Mouse (Mus musculus) ovary, postnatal 36 days (tissue): ENCODE measurements around the gene Atxn7l3.
A peak's percentile ranks its signal among the peaks of the same experiment; 100 is the strongest.

Experiments
- DNase-seq: peaks from one replicate; pipeline ENCODE4 v3.0.0; 2022; ENCODE audit warnings: low spot score, mixed read lengths

Atxn7l3 gene

DNA sequence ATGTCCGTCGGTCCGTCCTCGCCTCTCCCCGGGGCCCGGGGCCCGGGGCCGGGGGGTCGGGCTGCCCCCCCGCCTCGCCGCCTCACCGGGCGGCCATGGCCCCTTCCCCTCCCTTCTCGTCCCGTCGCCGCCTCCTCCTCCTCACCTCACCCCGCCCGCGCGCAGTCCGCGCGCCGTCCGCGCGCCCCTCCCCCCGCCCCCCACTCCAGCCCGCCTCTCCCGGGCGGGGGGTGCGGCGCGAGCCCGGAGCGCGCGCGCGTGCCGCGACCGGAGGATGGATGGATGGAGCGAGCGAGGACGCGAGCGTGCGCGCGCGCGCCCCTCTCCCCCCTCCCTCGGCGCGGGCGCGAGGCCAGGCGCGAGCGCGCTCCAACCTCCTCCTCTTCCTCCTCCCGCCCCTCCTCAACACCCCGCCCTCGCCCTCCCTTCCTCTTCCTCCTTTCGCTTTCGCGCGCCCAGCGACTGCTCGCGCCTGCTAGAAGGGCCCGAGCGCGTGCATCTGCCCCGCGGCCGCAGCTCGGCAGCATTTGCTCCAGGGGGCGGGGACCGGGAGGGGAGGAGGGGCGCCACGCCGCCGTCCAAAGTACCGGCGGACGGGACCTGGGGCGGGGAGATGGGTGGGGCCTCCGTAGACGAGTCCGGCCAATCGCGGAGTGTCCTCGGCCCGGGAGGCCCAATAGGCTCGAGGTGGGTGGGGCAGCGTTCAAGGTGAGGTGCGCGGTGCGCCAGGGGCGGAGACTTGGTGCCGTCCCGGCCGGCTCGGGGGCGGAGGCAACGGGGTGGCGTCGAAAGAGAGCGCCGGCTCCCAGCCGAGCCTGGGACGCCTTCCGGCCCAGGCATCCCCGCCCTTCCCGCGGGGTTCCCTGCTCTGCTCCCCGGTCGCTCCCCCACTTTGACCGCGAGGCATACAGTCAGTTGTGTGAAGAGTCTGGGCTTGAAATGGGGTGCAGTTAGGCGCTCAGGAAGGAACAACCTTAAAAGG is at the start of gene Atxn7l3:
TSS of gene Atxn7l3 (minus strand) at position 141 of the 982 bp plus-strand sequence.
- peak; percentile 99 for DNase-seq

DNA sequence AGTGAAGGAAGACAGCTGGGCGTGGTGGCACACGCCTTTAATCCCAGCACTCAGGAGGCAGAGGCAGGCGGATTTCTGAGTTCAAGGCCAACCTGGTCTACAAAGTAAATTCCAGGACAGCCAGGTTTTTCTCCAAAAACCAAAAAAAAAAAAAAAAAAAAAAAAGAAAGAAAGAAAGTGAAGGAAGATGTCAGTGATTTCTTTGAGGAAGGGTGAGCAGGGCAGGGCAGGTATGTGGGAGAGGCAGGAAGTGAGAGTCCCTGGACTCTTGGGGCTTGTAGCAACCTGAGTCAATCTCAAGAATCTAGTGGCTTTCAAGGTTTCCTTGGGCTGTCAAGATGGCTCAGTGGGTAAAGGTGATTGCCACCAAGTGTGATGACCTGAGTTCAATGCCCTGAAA is 48.0 kb upstream of the Atxn7l3 start:
- DNase-seq: no peak

DNA sequence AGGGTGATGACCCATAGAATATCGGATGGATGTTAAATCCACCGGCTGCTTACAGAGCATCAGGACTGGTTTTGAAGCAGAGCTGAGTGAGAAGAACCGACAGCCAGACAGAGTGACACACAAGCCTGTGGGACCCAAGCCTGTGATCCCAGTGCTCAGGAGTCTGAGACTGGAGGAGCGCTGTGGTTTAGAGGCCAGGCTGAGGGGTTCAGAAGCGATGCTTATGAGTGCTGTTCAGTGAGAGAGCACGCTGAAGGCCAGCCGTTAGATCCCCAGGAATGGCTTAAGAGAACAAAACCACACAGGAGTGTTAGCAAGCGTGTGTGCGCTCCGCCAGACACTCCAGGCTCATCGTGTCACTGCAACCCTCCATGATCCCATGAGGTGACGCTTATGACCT is 46.3 kb upstream of the Atxn7l3 start:
- DNase-seq: no peak

DNA sequence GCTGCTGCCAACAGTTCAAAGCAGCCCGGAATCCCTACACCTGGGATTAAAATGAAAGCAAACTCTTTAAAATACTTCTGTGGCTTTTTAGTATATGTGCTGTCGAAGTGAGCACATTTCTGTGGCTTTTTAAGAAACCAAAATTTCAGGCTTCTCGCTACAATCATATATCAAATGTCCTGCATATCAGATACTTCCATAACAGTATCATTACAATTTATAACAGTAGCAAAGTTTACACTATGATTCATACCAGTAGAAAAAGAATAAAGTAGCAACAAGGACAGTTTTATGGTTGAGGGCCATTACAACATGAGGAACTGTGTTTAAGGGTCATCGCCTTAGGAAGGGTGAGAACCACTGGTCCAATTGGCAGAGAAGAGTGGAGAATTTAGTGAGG is 44.7 kb upstream of the Atxn7l3 start:
- DNase-seq: no peak

DNA sequence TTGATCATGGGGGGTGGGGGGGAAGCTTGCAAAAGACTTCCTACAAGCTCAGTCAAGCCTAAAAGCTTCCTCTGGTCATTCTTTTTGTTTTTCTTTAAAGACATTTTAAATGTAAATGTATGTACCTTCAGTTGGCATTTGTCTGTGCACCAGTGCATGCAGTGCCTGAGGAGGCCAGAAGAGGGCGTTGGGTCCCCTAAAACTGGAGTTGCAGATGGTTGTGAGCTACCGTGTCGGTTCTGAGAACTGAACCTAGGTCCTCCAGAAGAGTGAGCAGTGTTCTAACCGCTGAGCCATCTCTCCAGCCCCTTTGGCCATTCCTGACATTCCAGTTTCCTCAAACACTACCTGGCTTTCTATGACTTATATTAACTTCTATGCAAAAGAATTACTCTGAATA is 43.2 kb upstream of the Atxn7l3 start:
- DNase-seq: no peak

DNA sequence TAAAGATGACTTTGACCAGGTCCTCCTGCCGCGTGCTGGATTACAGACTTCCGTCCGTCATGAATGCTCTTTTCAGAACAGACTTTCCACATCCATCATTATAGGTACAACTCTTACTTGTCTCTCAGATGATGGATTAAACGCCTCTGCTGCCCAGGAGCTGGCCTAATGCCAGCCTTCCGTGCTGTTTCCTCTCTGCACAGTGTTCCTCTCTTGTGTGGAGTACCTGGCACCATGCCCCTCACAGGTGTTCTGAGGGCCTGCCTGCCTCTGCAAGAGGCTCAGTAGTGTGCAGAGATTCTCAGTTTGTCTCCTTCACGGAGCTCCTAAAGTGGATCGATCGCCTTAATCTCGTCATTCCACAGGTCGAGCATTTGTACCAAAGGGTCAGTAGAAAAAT is 42.8 kb upstream of the Atxn7l3 start:
- DNase-seq: peak; percentile 39

DNA sequence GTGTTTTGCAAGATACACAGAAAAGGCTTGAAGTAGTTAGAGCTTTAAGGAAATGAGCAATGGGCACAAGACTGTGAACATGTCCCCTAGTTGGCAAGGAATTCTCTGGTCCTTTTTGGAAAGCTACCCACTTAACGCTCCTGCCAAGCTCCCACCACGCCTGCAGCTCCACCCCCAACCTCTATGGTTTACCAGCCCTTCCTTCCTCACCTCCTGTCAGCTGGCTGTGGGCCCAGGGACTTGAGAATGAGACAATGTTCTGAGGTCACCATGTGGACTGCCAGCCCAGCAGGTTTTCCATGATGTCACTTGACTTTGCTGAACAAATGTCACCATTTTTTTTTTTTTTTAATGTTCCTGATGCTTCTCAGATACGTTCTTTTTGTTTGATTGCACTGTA is 42.1 kb upstream of the Atxn7l3 start:
- peak; percentile 61 for DNase-seq

DNA sequence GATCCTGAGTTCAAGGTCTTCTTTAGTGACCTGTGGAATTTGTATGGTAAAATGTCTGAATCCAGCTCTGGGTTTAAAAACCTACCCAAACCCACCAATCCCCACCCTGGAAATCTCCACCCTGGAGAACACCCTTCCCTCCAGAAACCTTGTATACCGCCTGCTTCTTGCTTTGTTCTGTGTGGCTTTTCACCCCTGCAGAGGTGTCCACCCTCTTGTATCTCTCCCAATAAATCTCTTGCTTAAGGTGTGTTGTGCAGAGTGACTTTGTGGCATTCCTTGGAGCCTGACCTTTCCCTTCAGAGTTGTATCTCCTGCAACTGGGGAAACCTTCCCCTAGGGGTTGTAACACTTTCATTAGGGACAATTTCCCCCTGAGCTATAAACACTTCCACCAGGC is 41.5 kb upstream of the Atxn7l3 start:
- no peak for DNase-seq

DNA sequence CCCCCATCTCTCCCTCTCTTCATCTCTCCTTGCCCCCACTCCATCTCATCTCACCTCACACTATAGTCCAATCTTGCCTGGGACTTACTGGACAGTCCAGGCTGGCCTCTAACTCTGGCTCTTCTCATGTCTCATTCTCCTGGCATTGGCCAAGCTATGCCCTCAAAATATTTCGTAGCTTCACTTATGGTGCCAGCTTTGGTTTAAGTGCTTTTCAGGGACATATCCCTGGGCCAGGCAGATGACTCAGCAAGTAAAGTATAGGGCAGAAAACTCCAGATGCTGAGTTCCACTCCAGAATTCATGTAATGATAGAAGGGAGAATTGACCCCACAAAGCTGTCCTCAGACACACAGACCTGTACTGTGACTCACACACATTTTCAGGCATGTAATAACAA is 39.8 kb upstream of the Atxn7l3 start:
- no peak for DNase-seq

DNA sequence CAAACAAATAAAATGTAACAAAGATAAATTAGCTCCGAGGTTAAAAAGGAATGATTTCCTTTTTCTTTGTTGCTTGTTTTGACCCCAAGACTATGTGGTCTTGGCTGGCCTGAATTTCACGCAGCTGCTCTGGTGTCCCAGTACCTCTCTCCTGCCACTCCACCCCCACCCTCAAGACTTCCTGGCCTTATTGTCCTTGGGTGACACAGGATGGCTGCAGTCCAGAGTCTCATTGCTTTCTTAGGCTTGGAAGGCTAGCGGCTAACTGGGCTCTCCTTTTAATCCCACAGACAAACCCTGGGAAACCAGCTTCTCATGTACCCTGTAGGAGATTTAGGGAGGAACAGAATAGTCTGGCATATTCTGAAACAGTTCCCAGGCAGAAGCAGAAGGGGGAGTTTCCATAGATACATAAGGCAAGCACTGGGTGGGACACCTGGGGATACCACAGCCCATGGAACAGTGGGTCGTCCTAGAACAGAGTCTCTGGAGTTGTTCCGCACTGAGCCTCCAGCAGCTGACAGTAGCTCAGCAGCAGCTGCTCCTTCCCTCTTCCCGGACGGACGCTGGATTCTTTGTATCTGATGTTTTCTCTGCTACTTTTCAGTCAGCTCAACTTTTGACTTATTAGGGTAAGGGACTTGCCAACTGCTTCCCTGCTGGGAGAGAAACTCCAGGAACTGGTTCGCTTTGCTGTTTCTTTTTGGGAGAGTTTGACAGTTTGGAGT is 38.7 kb upstream of the Atxn7l3 start:
- no peak for DNase-seq

DNA sequence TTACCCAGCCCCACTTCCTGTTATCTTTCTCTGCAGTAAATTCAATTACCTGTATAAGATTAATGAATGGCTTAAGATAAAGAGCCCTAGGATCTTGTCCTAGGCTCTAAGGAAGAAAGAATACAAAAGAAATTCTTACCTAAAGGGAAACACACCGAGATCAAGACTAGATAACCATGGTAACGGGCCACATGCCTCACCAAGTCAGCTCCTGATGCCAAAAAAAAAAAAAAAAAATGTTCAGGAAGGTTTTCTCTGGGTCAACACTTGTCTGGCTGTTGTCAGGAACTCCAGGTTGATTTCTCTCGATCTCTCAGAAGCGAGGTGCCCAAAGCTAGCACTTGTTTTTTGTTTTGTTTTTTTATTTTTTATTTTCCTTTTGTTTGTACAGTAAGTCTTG is 37.6 kb upstream of the Atxn7l3 start:
- no peak for DNase-seq

DNA sequence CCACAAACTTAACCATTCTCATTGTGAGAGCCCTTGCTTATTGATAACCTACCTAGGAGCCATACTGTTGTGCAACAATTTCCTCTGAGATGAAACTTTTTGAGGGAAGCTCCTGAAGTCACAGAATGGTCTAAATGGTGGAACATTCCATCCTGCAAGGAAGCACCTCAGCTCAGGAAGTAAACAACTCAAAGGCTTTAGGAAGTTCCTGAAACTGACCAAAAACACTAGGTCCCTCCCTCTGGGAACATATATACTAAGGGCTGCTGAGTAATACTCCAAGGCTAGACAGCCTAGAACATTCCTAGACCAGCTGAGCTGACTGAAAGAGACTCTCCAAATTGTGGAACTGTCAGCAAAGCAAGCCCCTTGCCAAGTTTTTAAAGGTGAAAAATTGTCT is 36.6 kb upstream of the Atxn7l3 start:
- DNase-seq: no peak

DNA sequence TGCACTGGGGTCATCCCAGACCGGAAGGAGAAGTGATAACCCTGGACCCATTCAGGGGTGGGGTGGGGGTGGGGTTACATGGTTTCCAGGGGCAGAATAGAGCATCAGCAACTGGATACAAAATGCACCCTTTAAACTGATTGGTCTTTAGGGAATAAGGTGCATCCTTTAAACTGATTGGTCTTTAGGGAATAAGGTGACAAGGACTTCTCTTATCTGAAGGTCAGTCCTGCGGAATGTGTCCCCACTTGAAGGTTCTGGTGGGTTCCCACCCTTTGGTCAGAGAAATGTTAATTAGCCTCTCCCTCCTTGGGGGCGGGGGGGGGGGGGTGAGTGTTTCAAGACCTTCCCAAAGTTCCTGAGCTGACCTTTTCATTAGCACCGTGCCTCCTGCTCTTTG is 35.4 kb upstream of the Atxn7l3 start:
- no peak for DNase-seq

DNA sequence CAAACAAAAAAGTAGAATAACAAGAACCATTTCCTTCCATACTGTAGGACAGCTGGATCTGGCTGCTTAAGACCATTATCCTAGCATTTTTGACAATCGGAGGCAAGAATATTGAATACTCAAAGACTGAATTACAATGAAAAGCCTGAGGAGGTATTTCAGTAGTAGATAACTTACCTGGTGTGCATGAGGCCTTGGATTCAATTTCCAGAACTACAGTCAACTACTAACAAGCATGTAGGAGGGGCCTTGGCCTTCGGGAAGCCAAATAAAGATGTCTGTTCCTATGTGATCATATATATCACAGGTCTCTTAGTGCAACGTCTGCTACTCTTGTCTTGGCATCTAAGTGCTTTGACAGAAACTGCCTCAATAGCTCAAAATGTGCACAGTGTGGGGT is 33.6 kb upstream of the Atxn7l3 start:
- DNase-seq: no peak

DNA sequence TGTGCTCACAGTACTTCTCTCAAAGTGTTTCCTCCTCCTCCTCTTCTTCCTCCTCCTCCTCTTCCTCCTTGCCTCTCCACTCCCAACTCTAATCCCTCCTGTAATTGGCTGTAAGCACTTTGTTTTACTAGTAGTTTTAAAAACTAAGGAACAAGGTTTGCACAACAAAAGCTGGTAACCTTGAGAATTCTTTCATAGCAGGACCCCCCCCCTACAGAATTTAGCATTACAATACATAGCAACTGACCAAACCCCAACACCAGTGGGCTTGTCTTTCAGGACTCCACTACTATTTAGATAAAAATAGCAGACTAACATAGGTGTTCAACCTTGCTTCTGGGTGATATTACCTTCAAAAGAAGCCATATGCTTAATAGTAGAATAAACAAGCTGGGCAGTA is 33.1 kb upstream of the Atxn7l3 start:
- DNase-seq: no peak

DNA sequence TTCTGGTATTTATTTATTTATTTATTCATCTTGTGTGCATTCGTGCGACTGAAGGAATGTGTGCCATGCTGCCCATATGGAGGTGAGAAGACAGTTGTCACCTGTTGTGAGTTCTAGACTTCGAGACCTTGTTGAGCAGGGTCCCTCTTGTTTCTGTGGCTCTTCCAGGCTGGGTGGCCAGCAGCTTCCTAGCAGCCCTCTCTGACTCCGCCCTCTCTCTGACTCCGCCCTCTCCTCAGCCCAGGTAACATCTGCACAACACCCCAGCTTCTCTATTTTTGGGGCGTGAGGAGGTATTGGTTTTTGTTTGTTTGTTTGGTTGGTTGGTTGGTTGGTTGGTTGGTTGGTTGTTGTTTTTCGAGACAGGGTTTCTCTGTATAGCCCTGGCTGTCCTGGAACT is 31.4 kb upstream of the Atxn7l3 start:
- DNase-seq: no peak

DNA sequence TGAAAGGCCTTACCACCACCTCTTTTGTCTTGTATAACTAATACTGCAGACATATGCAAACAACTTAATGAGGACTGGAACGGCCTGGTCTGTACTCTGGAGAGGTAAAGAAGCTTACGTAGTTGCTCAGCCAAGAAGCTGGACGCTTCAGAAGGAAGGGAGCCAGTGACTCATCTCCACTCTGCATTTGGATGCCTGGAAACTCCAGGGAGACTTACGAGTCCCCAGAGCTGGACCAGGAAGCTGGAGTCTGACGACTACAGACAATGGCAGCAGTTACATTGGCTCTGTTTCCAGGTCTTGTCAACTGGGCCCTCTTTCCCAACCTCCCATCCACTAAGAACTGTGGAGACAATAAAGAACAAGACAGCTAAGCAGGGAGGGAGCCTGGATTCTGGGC is 30.8 kb upstream of the Atxn7l3 start:
- no peak for DNase-seq

DNA sequence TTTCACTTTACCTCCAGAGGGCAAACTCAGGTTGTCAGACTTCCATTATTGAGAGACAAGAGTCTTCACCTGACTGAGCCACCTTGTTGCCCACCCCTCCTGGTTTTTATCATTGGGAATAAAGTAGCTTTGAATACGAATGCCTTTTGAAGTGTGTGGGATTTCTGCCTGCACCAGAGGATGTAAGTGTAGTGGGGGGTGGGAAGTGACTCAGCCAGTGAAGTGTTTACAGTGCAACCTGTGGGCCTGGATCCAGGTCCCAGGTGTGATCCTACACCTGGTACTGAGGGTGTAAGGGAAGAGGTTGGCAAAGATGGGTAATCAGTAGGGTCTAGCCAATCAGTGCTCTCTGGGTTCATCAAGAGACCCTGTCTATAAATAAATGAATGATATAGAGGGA is 27.1 kb upstream of the Atxn7l3 start:
- no peak for DNase-seq

DNA sequence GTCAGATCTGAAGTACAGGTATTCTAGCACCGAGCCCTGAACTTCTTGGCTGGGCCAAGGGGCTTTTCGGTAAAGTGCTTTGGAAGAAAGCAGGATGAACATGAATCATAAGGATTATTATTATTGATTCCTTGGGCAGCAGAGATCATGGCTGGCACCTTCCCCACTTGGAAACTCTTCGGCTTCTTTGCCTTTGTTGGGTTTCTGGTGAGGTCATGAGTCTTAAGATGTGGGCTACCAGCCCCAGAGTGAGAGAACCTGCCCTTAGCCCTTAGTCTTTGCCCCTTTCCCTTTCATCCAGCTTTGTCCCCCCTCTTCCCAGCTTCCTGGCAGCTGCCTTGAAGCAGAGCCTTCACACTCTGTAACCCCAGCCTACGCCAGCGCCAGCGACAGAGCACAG is 25.5 kb upstream of the Atxn7l3 start:
- no peak for DNase-seq

DNA sequence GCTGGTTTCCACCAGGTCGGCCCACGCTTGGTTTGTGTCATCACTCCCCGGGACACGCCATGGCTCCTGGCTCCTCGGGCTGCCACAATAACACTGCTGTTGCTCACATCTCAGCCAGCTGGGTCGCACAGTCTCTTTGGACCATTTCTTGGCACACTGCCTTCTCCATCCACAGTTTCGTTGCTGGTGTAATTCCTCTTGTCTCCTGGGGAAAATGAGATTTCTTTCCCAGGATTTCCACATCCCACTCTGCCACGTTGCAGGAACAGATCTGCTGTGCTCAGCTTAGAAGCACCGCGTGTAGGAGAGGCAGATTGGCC is 24.2 kb upstream of the Atxn7l3 start:
- peak; percentile 68 for DNase-seq

DNA sequence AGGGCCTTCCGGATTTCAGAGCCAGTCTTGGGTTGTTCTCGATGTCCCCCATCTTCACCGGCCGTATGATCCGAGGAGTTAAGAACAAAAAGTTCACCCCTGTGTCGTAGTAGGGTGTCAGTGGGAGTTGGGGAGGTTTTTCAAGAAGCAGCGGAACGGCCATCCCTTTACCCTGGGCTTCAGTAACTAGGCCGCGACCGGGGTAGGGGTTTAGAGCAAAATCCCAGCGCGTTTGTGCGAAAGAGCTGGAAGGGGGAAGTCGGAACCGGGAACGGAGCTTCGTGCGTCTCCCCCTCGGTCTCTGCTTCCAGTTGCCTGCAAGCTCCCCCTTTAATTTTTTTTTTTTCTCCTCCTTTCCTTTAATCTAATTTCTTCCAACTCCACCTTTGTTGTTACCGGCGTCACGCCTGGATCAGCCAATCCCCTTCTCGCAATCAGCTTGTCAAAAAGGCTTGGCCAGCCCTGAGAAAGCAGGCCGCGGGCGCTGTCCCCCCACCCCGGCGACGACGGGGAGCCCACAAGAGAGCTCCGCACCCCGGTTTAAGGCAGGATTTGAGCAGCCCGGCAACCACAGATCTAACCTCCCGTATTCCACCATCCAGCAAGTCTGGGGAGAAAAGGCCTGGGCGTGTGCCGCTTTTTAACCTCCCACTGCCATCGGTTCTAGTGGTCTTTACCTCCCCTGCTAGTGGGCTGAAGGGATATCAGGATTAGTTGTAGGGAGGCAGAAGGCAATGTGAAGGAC is 23.7 kb upstream of the Atxn7l3 start:
- peak; percentile 82 for DNase-seq

DNA sequence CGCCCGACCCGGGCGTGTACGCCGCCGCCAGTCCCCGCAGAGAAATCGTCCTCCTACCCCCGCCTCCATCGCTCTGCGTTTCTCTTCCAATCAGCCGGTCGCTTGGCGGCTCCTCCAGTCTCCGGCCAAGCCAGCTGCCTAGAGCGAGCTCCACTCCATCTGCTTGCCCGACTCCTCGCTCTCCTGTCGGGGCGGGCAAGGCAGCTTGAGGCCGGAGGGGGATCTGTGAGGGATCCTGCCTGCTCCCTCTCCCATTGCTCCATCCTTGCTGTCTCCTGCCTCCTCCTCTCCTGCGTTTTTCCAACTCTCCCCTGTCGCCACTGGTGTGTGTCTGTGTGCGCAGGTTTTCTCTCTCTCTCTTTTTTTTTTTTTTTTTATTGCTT is 23.0 kb upstream of the Atxn7l3 start, which contains the start of gene Ubtf:
TSS of gene Ubtf (minus strand) at position 333 of the 383 bp plus-strand sequence.
- peak; percentile 82 for DNase-seq
